Mouse (Mus musculus) gastrocnemius, postnatal 36 days (tissue): ENCODE data around the gene Clcn1. TPM values are rescaled to one million over a fixed set of nuclear protein-coding genes. Genes with fewer than 3 reads are reported as not detected.

Experiments used
- DNase-seq, 2 experiments: peaks; one replicate each; pipeline ENCODE4 v3.0.0; 2022
- intact Hi-C: fragments of 180-260 bp; cut with DNase I; formaldehyde crosslinking; loops from one replicate; pipeline ENCODE4 v1.15.1; 2025
- total RNA-seq, 2 experiments: library from RNA; stranded (reverse); gene quantifications; 2 replicates each; pipeline ENCODE4 v1.2.3; 2021

The Clcn1 gene
- total RNA-seq, 2 experiments from 2014 or later, result 134 to 146 TPM

DNA sequence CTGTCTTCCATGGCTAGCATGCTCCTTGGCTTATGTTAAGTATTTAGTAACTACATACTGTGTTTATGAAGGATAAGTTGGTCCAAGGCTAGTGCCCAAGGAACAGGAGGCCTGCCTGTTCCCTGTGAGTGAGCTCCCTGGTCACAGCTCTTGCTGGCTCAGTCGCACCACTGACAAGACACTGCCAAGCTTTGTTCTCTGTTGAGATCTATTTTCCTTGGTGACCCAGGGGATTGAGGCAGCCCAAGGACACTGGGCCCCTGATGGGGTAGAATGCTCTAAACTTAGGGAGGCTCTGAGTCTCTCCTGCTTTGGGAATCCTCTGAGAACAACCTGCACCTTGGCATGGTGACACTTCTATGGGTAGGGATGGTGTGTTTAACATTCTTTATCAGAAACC is 75.6 kb downstream of the Clcn1 start:
- intact Hi-C loops, result no loop called here
- no peak for DNase-seq

DNA sequence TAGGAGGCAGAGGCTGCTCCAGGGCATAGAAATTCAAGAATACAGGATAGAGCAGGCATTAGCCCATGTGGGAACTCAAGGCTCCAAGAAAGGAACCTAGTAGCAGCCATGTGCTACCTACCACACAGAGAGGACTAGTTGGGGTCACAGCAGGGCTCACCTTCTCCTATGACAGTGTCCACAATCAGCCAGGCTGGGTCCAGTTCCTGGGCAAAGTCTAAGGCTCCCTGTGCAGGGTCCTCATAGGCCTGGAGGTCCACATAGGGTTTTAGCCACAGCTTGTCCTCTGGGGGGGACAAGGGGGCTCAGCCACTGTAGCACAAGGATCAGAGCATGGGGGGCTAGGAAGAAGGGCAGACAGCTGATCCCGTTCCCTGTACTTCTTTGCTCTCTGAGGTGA is 76.0 kb downstream of the Clcn1 start:
- intact Hi-C loops, result no loop called here
- DNase-seq, result no peak

DNA sequence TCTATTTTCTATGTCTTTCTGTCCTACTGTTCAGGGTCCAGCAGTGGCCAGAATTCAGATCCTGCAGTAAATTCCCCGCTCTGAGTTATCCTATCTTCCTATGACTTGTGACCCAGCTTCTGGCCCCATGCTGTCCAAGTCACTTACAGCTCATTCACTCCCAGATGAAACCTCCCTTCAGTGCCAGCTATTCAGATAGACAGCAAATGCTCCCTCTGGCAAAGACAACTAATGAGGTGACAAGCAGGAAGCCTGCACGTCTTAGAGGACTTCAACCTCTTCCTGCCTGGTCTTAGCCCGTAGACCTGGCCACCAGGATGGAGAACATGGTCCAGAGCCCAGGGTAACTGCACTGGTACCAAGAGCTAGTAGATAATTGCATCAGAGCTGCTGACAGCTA is 76.5 kb downstream of the Clcn1 start:
- intact Hi-C loops, result no loop called here
- no peak for DNase-seq

DNA sequence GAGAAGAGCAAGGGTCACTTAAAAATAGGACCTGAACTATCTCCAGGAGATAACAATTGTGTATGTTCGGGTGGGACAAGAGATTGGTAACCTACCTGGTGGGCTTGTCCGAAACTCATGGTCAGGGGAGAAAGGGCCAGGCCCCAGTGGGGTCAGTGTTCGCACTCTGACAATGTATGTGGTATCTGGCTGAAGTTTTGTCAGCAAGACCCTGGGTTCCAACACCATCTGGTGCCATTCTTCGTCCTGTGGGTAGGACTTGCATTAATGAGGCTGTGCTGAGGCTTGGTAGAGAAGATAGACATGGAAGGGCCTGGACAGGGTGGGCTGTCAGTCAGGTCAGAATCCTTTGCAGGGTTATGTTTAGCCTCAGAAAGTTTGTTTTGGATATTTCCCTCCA is 77.6 kb downstream of the Clcn1 start:
- intact Hi-C loops, result no loop called here
- DNase-seq, result no peak

DNA sequence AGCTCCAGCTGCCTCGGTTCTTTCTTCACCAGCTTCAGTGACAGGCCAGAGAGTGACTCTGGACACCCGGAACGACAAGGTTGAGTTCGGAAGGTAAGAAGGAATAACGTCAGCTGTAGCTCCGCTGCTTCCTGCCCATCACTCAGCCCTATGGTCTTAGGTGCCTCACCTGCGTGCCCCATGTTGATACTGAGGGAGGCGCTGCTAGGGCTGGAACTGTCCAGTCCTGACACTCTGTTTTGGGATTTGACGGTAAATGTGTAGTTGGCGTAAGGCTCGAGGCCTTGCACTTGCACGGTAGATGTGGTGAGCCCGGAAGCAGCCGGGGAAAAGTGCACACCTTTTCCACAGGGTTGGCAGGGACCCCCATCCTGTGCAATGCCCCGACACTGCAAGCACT is 78.1 kb downstream of the Clcn1 start:
- no peak for DNase-seq
- intact Hi-C loops, result no loop called here

DNA sequence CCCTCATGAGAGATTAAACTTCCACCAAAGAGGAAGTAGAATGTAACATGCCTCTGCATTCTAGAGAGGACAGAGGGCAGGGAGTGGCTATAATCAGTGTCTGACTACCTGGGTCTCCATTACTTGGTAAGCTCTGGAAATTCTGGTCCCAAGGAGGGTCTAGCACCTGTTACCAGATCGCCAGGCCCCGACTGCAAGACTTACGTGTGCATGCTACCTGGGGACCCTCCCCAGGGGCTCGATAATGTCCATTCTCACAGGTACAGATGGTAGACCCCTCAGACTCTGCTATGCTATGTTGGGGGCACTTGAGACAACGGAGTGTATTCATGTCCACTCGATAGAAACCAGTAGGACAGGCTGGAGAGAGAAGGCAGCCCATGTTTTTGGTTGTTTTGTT is 78.7 kb downstream of the Clcn1 start:
- intact Hi-C loops, result no loop called here
- no peak for DNase-seq

Other genes with a start within 250 kb of the Clcn1 start
- not detected for gene Sva, start 248.3 kb upstream of the Clcn1 start, total RNA-seq
- not detected for gene Tas2r139, start 145.7 kb upstream of the Clcn1 start, total RNA-seq
- not detected for gene Tas2r144, start 71.4 kb upstream of the Clcn1 start, total RNA-seq
- gene Gstk1, start 40.8 kb upstream of the Clcn1 start, total RNA-seq, result 10 to 100 TPM; 23.8 to 44.0 TPM
- under 1 TPM in 1 of 2 experiments, not detected in 1; 0.30 TPM for gene Tmem139, start 24.7 kb upstream of the Clcn1 start, total RNA-seq
- 1 to 10 TPM; 5.3 to 5.5 TPM for gene Casp2, start 21.7 kb upstream of the Clcn1 start, total RNA-seq
- gene Fam131b, start 38.0 kb downstream of the Clcn1 start, total RNA-seq, result under 1 TPM; 0.25 to 0.26 TPM
- gene Zyx, start 62.9 kb downstream of the Clcn1 start, total RNA-seq, result 10 to 100 TPM; 21.9 to 26.6 TPM
- under 1 TPM in 1 of 2 experiments, not detected in 1; 0.10 TPM for gene Epha1, start 86.6 kb downstream of the Clcn1 start, total RNA-seq
- gene Tas2r143, start 113.6 kb downstream of the Clcn1 start, total RNA-seq, result not detected
- gene Tas2r135, start 118.7 kb downstream of the Clcn1 start, total RNA-seq, result under 1 TPM in 1 of 2 experiments, not detected in 1; 0.23 TPM
- not detected for gene Tas2r126, start 147.8 kb downstream of the Clcn1 start, total RNA-seq
- gene Olfr458, start 178.5 kb downstream of the Clcn1 start, total RNA-seq, result not detected
- gene Olfr457, start 189.7 kb downstream of the Clcn1 start, total RNA-seq, result not detected
- gene Olfr456, start 200.5 kb downstream of the Clcn1 start, total RNA-seq, result not detected